Mouse (Mus musculus) neural tube, embryonic 14.5 days (tissue): Measurements from ENCODE around the gene Zfp811. TPM values are rescaled to one million over a fixed set of nuclear protein-coding genes. Genes with fewer than 3 reads are reported as not detected.
A peak's percentile ranks its signal among the peaks of the same experiment; 100 is the strongest.

ENCODE experiments used
- ATAC-seq: fragments of 200-750 bp; cut with Nextera tagmentation; 2 replicates; pipeline ENCODE4 v1.8.0; 2017; ENCODE audit warnings: low read depth, mild to moderate bottlenecking, moderate TSS enrichment, moderate library complexity
- H3K27ac ChIP-seq: fragments of 300-500 bp; sonication (generic); 2 replicates; pipeline ENCODE4 v1.5.1; 2014; ENCODE audit warnings: low read depth, mild to moderate bottlenecking, control low read depth, low read length, moderate library complexity, mixed read lengths
- H3K27me3 ChIP-seq: fragments of 300-500 bp; sonication (generic); 2 replicates; pipeline ENCODE4 v1.6.1; 2014; ENCODE audit warnings: low read length; ENCODE audit not compliant: control insufficient read depth, insufficient read depth
- H3K36me3 ChIP-seq: fragments of 300-500 bp; sonication (generic); 2 replicates; pipeline ENCODE4 v1.6.1; 2014; ENCODE audit warnings: low read length, mixed read lengths; ENCODE audit not compliant: control insufficient read depth, insufficient read depth
- H3K4me1 ChIP-seq: fragments of 300-500 bp; sonication (generic); 2 replicates; pipeline ENCODE4 v1.6.1; 2014; ENCODE audit warnings: low read length; ENCODE audit not compliant: control insufficient read depth, insufficient read depth
- H3K4me2 ChIP-seq: fragments of 300-500 bp; sonication (generic); 2 replicates; pipeline ENCODE4 v1.6.1; 2014; ENCODE audit warnings: mild to moderate bottlenecking, low read depth, low read length, control low read depth
- H3K4me3 ChIP-seq: fragments of 300-500 bp; sonication (generic); 2 replicates; pipeline ENCODE4 v1.5.1; 2014; ENCODE audit warnings: low read depth, low read length, control low read depth, mixed read lengths
- H3K9ac ChIP-seq: fragments of 300-500 bp; sonication (generic); replicated peaks from 2 replicates; pipeline ENCODE4 v1.6.1; 2014; ENCODE audit warnings: low read depth, mild to moderate bottlenecking, control low read depth, low read length, mixed read lengths
- H3K9me3 ChIP-seq: fragments of 300-500 bp; sonication (generic); 2 replicates; pipeline ENCODE4 v1.6.1; 2016; ENCODE audit warnings: low read length; ENCODE audit not compliant: control insufficient read depth
- WGBS: fragments of 180-500 bp; shearing (Covaris S2); extraction: QIAGEN DNeasy Blood & Tissue Kit; methylation state at CpG from one replicate; pipeline ENCODE4 v1.1.7; 2014; 5-methylcytosine and 5-hydroxymethylcytosine counted together
- polyA plus RNA-seq: library from polyadenylated mRNA; unstranded; fragments of >200 nt; fragmentation: Nextera tagmentation; extraction: Ambion mirVana; gene quantifications from 2 replicates; pipeline ENCODE4 v1.2.1, GENCODE M21; 2014

Zfp811 gene
- polyA plus RNA-seq, 1 experiment from 2014 or later, result 58.4 TPM

GRCm38 (mm10) chr17:32814136-32814535 lies 4.4 kb upstream of the Zfp811 start:
- Histone ChIP-seq H3K36me3 (peaks cover 8% of the 10 kb centered on the region), H3K4me2 (no peak overlapping the region), H3K4me1 (no peaks in the 10 kb centered on the region), H3K27ac (no peak overlapping the region), H3K9ac (no peak overlapping the region), H3K9me3 (no peaks in the 10 kb centered on the region), H3K4me3 (no peak overlapping the region), H3K27me3 (no peaks in the 10 kb centered on the region)
- whole genome bisulfite sequencing, result 89% methylated on average over 7 of the region's 7 CpGs
- ATAC-seq, result no peak

GRCm38 (mm10) chr17:32810648-32811047 lies 917 bp upstream of the Zfp811 start:
- Histone ChIP-seq H3K27ac (no peak overlapping the region), H3K9me3 (no peaks in the 10 kb centered on the region), H3K9ac (no peak overlapping the region), H3K4me3 (no peak overlapping the region), H3K4me1 (peaks cover 16% of the 10 kb centered on the region; the same call in 1 of the 2 replicates), H3K36me3 (no peaks in the 10 kb centered on the region), H3K27me3 (no peaks in the 10 kb centered on the region), H3K4me2 (no peak overlapping the region)
- 24% methylated on average over 1 of the region's 1 CpGs for WGBS
- no peak for ATAC-seq

- peak; percentile 28; the same call in 1 of the 2 replicates for ATAC-seq
- H3K27ac ChIP-seq, result peak overlapping the region; percentile 89
- H3K9me3 ChIP-seq, result no peaks in the 10 kb centered on the region
- peaks cover 16% of the 10 kb centered on the region; the same call in 1 of the 2 replicates for H3K4me1 ChIP-seq
- H3K27me3 ChIP-seq, result no peaks in the 10 kb centered on the region
- WGBS, result 3% methylated on average over 8 of the region's 8 CpGs
- H3K9ac ChIP-seq, result peak overlapping the region; percentile 74
- peak overlapping the region; percentile 58 for H3K4me2 ChIP-seq
- no peaks in the 10 kb centered on the region for H3K36me3 ChIP-seq
- peak overlapping the region; percentile 61 for H3K4me3 ChIP-seq
Measured at GRCm38 (mm10) chr17:32808921-32809320, 810 bp downstream of the Zfp811 start.

- Histone ChIP-seq H3K27ac (no peak overlapping the region), H3K36me3 (0 out of 2 replicates have a peak, but pooled peaks cover 4% of the 10 kb centered on the region), H3K4me2 (no peak overlapping the region), H3K4me3 (no peak overlapping the region), H3K4me1 (peaks cover 23% of the 10 kb centered on the region), H3K27me3 (no peaks in the 10 kb centered on the region), H3K9ac (no peak overlapping the region), H3K9me3 (no peaks in the 10 kb centered on the region)
- ATAC-seq, result no peak
- WGBS, result 82% methylated on average over 8 of the region's 8 CpGs
Measured at GRCm38 (mm10) chr17:32789244-32789643, 20.5 kb downstream of the Zfp811 start.

- H3K4me2 ChIP-seq, result peak overlapping the region; percentile 40
- peak overlapping the region; percentile 85 for H3K4me3 ChIP-seq
- H3K27me3 ChIP-seq, result no peaks in the 10 kb centered on the region
- no peak overlapping the region for H3K27ac ChIP-seq
- WGBS, result 12% methylated on average over 9 of the region's 9 CpGs
- H3K4me1 ChIP-seq, result peaks cover 23% of the 10 kb centered on the region
- no peak overlapping the region for H3K9ac ChIP-seq
- no peaks in the 10 kb centered on the region for H3K9me3 ChIP-seq
- no peak for ATAC-seq
- 0 out of 2 replicates have a peak, but pooled peaks cover 4% of the 10 kb centered on the region for H3K36me3 ChIP-seq
Measured at GRCm38 (mm10) chr17:32788576-32788975, 21.2 kb downstream of the Zfp811 start.

GRCm38 (mm10) chr17:32788094-32788559 lies 21.6 kb downstream of the Zfp811 start, which contains the start of gene Zfp871:
Gene Zfp871 (minus strand): TSS chr17:32788287.
- Histone ChIP-seq H3K4me2 (peak within 1 kb of the TSS; percentile 70), H3K4me1 (peaks cover 23% of the 10 kb centered on the region), H3K27me3 (no peaks in the 10 kb centered on the region), H3K36me3 (0 out of 2 replicates have a peak, but pooled peaks cover 4% of the 10 kb centered on the region), H3K9me3 (no peaks in the 10 kb centered on the region), H3K27ac (peak within 1 kb of the TSS; percentile 92), H3K9ac (peak within 1 kb of the TSS; percentile 85), H3K4me3 (peak within 1 kb of the TSS; percentile 85)
- WGBS, result 0% methylated on average over 22 of the region's 22 CpGs
- ATAC-seq, result peak; percentile 98

GRCm38 (mm10) chr17:32787436-32788093 lies 22.2 kb downstream of the Zfp811 start:
- Histone ChIP-seq H3K4me1 (peaks cover 23% of the 10 kb centered on the region), H3K4me3 (peak overlapping the region; percentile 85), H3K9ac (peak overlapping the region; percentile 85), H3K27me3 (no peaks in the 10 kb centered on the region), H3K9me3 (no peaks in the 10 kb centered on the region), H3K36me3 (0 out of 2 replicates have a peak, but pooled peaks cover 4% of the 10 kb centered on the region), H3K27ac (peak overlapping the region; percentile 92), H3K4me2 (peak overlapping the region; percentile 70)
- peak; percentile 92 for ATAC-seq
- under 1% methylated on average over 31 of the region's 31 CpGs for WGBS

GRCm38 (mm10) chr17:32786944-32787343 lies 22.8 kb downstream of the Zfp811 start:
- no peak overlapping the region for H3K27ac ChIP-seq
- H3K4me2 ChIP-seq, result peak overlapping the region; percentile 70
- peaks cover 23% of the 10 kb centered on the region for H3K4me1 ChIP-seq
- no peak for ATAC-seq
- WGBS, result 72% methylated on average over 6 of the region's 6 CpGs
- H3K9ac ChIP-seq, result no peak overlapping the region; the same call in 1 of the 2 replicates
- no peaks in the 10 kb centered on the region for H3K9me3 ChIP-seq
- H3K36me3 ChIP-seq, result 0 out of 2 replicates have a peak, but pooled peaks cover 4% of the 10 kb centered on the region
- H3K27me3 ChIP-seq, result no peaks in the 10 kb centered on the region
- peak overlapping the region; percentile 85 for H3K4me3 ChIP-seq

GRCm38 (mm10) chr17:32785656-32786055 lies 24.1 kb downstream of the Zfp811 start:
- Histone ChIP-seq H3K27ac (no peak overlapping the region), H3K36me3 (0 out of 2 replicates have a peak, but pooled peaks cover 4% of the 10 kb centered on the region), H3K9me3 (no peaks in the 10 kb centered on the region), H3K4me1 (peaks cover 23% of the 10 kb centered on the region), H3K4me3 (no peak overlapping the region), H3K4me2 (no peak overlapping the region), H3K9ac (no peak overlapping the region), H3K27me3 (no peaks in the 10 kb centered on the region)
- ATAC-seq, result no peak
- WGBS, result 91% methylated on average over 3 of the region's 3 CpGs
